Mouse (Mus musculus): ENCODE data around the gene C1s2. TPM values are rescaled to one million over a fixed set of nuclear protein-coding genes. Genes with fewer than 3 reads are reported as not detected.
"Not testable (repeated sequence)": the region's sequence is repeated elsewhere in the genome, so short reads cannot be mapped to it uniquely, and the experiment has no call there.

Gene C1s2
- polyA plus RNA-seq, 1 experiment: not detected

DNA sequence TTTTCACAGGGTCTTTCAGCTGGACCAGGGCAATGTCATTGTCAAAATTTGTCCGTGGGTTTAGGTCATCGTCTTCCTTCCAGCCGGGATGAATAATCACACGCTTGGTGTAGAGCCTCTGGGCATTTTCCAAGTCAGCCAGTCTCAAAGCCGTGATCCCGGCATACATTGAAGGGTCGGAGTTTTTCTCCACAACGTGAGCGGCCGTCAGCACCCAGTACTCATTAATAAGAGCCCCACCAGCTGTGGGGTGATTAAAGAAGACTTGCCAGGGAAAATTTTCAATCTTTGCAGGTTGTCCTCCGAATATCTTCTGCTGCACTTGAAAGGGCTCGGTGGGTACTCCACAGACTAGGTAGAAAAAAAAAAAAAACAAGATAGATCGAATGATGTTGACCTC lies 10.3 kb downstream of the C1s2 start:
- TF ChIP-seq CTCF (IDR thresholded peaks at IDR 0.05; ENCODE audit: control insufficient read depth, insufficient read depth, low read length): no peak
- Histone ChIP-seq H3K27ac (ENCODE audit: control insufficient read depth, insufficient read depth, low read depth, low read length, poor library complexity) (no peak overlapping the region), H3K4me1 (ENCODE audit: control insufficient read depth, insufficient read depth, low read length) (no peaks in the 10 kb centered on the region), H3K4me3 (replicated peaks; ENCODE audit: control insufficient read depth, low read depth, low read length) (no peak overlapping the region)
- 80% methylated on average over 13 of the region's 13 CpGs for WGBS

DNA sequence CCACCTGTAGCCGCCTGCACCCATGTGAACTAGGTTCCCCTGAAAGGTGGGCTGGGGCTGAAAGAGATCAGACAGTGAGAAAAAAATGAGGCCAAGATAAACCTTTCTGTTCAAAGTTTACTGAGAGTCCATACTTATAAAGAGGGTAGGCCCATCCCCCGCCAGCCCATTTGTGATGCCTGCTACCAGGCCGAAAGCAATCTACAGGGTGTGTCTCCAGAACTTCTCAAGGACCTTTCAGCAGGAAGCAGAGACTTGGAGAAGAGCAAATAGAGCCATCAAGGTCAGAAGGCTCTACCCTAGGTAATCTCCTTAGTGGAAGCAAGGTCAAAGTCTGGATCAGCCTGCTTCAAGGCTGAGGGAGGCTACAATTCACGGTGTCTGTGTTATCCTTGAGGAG lies 33.9 kb downstream of the C1s2 start:
- no peaks in the 10 kb centered on the region for H3K4me1 ChIP-seq (ENCODE audit: control insufficient read depth, insufficient read depth, low read length)
- TF ChIP-seq POLR2A (IDR thresholded peaks at IDR 0.05; ENCODE audit: borderline replicate concordance, control insufficient read depth, low read depth, low read length): no peak
- TF ChIP-seq CTCF (IDR thresholded peaks at IDR 0.05; ENCODE audit: control insufficient read depth, insufficient read depth, low read length): no peak
- 93% methylated on average over 4 of the region's 4 CpGs for WGBS
- no peak overlapping the region for H3K27ac ChIP-seq (ENCODE audit: control insufficient read depth, insufficient read depth, low read depth, low read length, poor library complexity)
- no peak overlapping the region for H3K4me3 ChIP-seq (replicated peaks; ENCODE audit: control insufficient read depth, low read depth, low read length)

DNA sequence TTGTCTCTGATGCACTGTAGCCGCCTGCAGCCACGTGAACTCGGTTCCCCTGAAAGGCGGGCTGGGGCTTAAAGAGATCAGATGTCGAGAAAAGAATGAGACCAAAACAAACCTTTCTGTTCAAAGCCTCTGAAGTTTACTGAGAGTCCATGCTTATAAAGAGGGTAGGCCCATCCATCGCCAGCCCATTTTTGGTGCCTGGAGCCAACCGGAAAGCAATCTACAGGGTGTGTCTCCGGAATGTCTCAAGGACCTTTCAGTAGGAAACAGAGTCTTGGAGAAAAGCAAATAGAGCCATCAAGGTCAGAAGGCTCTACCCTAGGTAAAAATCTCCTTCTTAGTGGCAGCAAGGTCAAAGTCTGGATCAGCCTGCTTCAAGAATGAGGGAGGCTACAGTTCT lies 42.8 kb downstream of the C1s2 start:
- TF ChIP-seq POLR2A (IDR thresholded peaks at IDR 0.05; ENCODE audit: borderline replicate concordance, control insufficient read depth, low read depth, low read length) (no peak), CTCF (IDR thresholded peaks at IDR 0.05; ENCODE audit: control insufficient read depth, insufficient read depth, low read length) (no peak)
- no peak overlapping the region for H3K27ac ChIP-seq (ENCODE audit: control insufficient read depth, insufficient read depth, low read depth, low read length, poor library complexity)
- no peak overlapping the region for H3K4me3 ChIP-seq (replicated peaks; ENCODE audit: control insufficient read depth, low read depth, low read length)
- WGBS: 84% methylated on average over 8 of the region's 8 CpGs
- no peaks in the 10 kb centered on the region for H3K4me1 ChIP-seq (ENCODE audit: control insufficient read depth, insufficient read depth, low read length)

DNA sequence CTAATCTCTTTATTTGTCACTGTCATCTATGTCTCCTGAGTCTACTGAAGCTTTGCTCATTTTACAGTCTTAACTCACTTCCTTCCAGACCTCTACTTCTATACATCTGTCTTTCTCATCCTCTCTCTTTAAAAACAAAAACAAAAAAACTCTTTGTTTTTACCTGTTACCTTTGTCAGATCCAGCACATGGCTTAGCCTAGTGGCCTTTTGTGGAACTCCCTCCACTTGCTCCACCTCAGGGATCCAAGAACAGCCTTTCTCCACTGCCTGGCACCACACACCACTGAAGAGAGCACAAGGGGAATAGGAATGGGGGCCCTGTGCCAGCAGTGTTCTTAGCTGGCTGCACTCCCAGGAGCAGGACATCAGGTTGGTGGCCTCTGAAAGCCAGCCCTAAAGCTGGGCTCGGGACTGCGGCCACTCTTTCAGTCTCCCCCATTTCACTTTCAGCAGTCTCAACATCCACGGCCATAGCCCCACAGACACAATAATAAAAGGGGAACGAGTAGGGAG lies 43.6 kb downstream of the C1s2 start:
- 87% methylated on average over 4 of the region's 4 CpGs for WGBS

DNA sequence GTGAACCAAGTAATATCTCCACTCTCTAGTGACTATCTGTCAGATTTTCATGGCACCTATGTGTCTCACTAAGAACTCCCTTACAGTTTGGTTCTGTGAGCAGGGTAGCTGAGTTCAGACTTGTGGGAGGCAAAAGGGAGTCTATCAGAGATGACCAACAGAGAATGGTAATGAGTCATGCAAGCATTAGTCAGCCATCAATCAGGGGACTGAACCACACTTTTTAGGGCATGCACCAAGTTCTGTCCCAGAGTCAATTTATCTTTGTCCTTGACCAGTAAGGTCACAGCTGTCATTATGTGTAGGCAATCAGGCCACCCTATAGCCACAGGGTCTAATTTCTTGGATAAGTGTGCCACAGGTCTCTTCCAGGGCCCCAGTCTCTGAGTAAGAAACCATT lies 47.1 kb downstream of the C1s2 start:
- Histone ChIP-seq H3K27ac (ENCODE audit: control insufficient read depth, insufficient read depth, low read depth, low read length, poor library complexity) (no peak overlapping the region), H3K4me1 (ENCODE audit: control insufficient read depth, insufficient read depth, low read length) (no peaks in the 10 kb centered on the region), H3K4me3 (replicated peaks; ENCODE audit: control insufficient read depth, low read depth, low read length) (no peak overlapping the region)
- TF ChIP-seq POLR2A (IDR thresholded peaks at IDR 0.05; ENCODE audit: borderline replicate concordance, control insufficient read depth, low read depth, low read length) (no peak), CTCF (IDR thresholded peaks at IDR 0.05; ENCODE audit: control insufficient read depth, insufficient read depth, low read length) (no peak)

More for the DNA sequence above, 43.6 kb downstream of the C1s2 start:
- TF ChIP-seq CTCF (IDR thresholded peaks at IDR 0.05; ENCODE audit: control insufficient read depth, insufficient read depth, low read length): no peak
- TF ChIP-seq POLR2A (IDR thresholded peaks at IDR 0.05; ENCODE audit: borderline replicate concordance, control insufficient read depth, low read depth, low read length): no peak
- no peaks in the 10 kb centered on the region for H3K4me1 ChIP-seq (ENCODE audit: control insufficient read depth, insufficient read depth, low read length)
- no peak overlapping the region for H3K27ac ChIP-seq (ENCODE audit: control insufficient read depth, insufficient read depth, low read depth, low read length, poor library complexity)
- H3K4me3 ChIP-seq (replicated peaks; ENCODE audit: control insufficient read depth, low read depth, low read length): no peak overlapping the region

DNA sequence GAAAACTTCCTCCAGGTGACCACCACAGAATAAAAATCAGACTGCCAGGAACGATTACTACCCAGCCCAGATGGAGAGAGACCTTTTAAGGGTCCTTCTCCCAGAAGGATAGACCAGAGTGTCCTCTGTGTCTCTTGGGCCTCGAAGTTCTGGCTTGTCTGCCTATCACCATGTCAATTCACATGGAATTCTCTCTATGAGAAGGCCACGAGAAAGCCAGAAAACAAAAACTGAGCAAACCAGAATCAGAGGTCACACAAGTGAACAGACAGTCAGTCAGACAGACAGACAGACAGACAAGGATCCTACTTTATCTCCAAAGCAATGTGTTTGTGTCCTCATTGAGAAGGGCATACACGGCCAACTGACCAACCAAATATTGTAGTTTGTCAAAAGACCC lies 49.6 kb downstream of the C1s2 start:
- H3K27ac ChIP-seq (ENCODE audit: control insufficient read depth, insufficient read depth, low read depth, low read length, poor library complexity): no peak overlapping the region

DNA sequence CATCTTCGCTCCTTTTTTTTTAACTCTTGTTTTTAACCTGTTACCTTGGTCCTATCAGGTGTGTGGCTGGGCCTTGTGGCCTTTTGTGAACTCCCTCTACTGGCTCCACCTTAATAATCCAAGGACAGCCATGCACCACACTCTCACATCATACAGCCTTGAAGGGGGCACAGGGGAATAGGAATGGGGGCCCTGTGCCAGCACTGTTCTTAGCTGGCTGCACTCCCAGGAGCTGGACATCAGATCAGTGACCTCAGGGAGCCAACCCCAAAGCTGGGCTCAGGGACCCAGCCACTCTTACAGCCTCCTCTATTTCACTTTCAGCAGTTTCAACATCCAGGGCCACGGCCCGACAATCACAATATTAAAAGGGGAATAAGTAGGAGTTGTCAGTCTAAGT lies 50.1 kb downstream of the C1s2 start:
- WGBS: 73% methylated on average over 3 of the region's 3 CpGs
- Histone ChIP-seq H3K4me3 (replicated peaks; ENCODE audit: control insufficient read depth, low read depth, low read length) (no peak overlapping the region), H3K27ac (ENCODE audit: control insufficient read depth, insufficient read depth, low read depth, low read length, poor library complexity) (no peak overlapping the region), H3K4me1 (ENCODE audit: control insufficient read depth, insufficient read depth, low read length) (no peaks in the 10 kb centered on the region)
- TF ChIP-seq CTCF (IDR thresholded peaks at IDR 0.05; ENCODE audit: control insufficient read depth, insufficient read depth, low read length) (no peak), POLR2A (IDR thresholded peaks at IDR 0.05; ENCODE audit: borderline replicate concordance, control insufficient read depth, low read depth, low read length) (no peak)

More for the DNA sequence above, 49.6 kb downstream of the C1s2 start:
- TF ChIP-seq POLR2A (IDR thresholded peaks at IDR 0.05; ENCODE audit: borderline replicate concordance, control insufficient read depth, low read depth, low read length) (no peak), CTCF (IDR thresholded peaks at IDR 0.05; ENCODE audit: control insufficient read depth, insufficient read depth, low read length) (no peak)
- H3K4me3 ChIP-seq (replicated peaks; ENCODE audit: control insufficient read depth, low read depth, low read length): no peak overlapping the region
- no peaks in the 10 kb centered on the region for H3K4me1 ChIP-seq (ENCODE audit: control insufficient read depth, insufficient read depth, low read length)
- 60% methylated on average over 4 of the region's 4 CpGs for WGBS

DNA sequence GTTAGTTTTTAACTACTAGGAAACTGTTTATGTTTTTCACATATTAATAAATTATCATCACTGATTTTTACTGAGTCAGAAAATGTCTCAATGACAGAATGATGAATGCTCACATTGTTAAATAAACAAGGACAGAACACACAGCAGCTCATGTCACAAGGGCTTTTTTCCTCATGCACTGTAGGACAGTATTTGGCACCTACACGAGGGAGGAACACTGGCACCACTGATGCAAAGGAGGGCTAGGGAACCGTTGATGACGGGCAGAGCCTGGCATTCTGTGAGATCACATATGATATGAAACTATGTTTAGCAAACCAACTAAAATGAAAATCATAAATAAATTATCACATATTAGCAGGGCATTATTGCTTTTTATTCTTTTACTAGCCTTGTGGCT lies 51.0 kb downstream of the C1s2 start:
- H3K4me1 ChIP-seq (ENCODE audit: control insufficient read depth, insufficient read depth, low read length): no peaks in the 10 kb centered on the region
- TF ChIP-seq CTCF (IDR thresholded peaks at IDR 0.05; ENCODE audit: control insufficient read depth, insufficient read depth, low read length) (no peak), POLR2A (IDR thresholded peaks at IDR 0.05; ENCODE audit: borderline replicate concordance, control insufficient read depth, low read depth, low read length) (no peak)
- H3K4me3 ChIP-seq (replicated peaks; ENCODE audit: control insufficient read depth, low read depth, low read length): no peak overlapping the region
- H3K27ac ChIP-seq (ENCODE audit: control insufficient read depth, insufficient read depth, low read depth, low read length, poor library complexity): no peak overlapping the region
- 69% methylated on average over 3 of the region's 3 CpGs for whole genome bisulfite sequencing

DNA sequence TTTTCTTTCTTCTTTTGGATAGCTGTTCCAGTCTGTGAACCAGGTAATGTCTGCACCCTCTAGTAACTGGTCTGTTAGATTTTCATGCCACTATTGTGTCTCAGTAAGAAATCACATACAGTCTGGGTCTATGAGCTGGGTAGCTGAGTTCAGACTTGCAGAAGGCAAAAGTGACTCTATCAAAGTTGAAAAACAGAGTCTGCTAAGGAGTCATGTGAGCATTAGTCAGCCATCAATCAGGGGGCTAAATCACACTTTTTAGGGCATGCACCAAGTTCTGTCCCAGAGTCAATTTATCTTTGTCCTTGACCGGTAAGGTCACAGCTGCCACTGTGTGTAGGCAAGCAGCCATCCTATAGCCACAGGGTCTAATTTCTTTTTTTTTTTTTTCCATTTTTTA lies 53.7 kb downstream of the C1s2 start:
- Histone ChIP-seq H3K4me3 (replicated peaks; ENCODE audit: control insufficient read depth, low read depth, low read length) (no peak overlapping the region), H3K4me1 (ENCODE audit: control insufficient read depth, insufficient read depth, low read length) (no peaks in the 10 kb centered on the region), H3K27ac (ENCODE audit: control insufficient read depth, insufficient read depth, low read depth, low read length, poor library complexity) (no peak overlapping the region)
- no peak for TF ChIP-seq CTCF (IDR thresholded peaks at IDR 0.05; ENCODE audit: control insufficient read depth, insufficient read depth, low read length)
- TF ChIP-seq POLR2A (IDR thresholded peaks at IDR 0.05; ENCODE audit: borderline replicate concordance, control insufficient read depth, low read depth, low read length): no peak
- WGBS: 97% methylated on average over 1 of the region's 1 CpGs

DNA sequence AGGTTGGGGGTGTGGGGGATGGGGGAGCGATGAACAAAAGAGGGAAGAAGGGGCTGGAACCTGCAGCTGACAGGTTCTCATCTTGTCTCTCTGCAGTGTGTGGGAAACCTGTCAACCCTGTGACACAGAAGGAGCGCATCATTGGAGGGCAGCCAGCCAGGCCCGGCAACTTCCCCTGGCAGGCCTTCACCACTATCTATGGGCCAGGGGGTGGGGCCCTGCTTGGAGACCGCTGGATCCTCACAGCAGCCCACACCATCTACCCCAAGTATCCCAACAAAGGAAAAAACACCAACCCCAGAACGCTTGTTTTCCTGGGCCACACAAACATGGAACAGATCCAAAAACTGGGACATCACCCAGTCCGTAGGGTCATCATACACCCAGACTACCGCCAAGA lies 55.7 kb downstream of the C1s2 start:
- H3K4me3 ChIP-seq (replicated peaks; ENCODE audit: control insufficient read depth, low read depth, low read length); H3K4me1 ChIP-seq (ENCODE audit: control insufficient read depth, insufficient read depth, low read length); H3K27ac ChIP-seq (ENCODE audit: control insufficient read depth, insufficient read depth, low read depth, low read length, poor library complexity): not testable (repeated sequence)
- 64% methylated on average over 6 of the region's 7 CpGs for WGBS

DNA sequence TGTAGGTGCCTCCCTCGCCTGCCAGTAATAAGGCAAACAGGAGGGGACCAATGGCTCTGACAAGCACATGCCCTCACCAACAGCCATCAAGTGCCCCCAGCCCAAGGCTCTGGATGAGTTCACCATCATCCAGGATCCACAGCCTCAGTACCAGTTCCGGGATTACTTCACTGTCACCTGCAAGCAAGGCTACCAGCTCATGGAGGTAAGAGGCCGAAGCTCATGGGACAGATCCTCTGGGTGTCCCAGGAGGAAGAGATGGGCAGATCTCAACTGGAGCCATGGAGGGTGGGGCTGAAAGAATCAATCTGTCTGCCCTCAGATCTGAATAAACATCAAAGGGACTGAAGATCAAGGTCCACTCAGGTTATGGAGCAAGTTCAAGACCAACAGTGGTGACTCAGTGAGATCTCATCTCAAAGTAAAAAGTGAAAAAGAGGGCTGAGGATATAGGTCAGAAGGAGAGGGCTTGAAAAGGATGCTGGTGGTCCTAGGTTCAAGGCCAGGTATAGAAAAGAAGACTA lies 60.7 kb downstream of the C1s2 start:
- WGBS: 77% methylated on average over 3 of the region's 3 CpGs
- H3K4me3 ChIP-seq (replicated peaks; ENCODE audit: control insufficient read depth, low read depth, low read length); H3K27ac ChIP-seq (ENCODE audit: control insufficient read depth, insufficient read depth, low read depth, low read length, poor library complexity); H3K4me1 ChIP-seq (ENCODE audit: control insufficient read depth, insufficient read depth, low read length): not testable (repeated sequence)

All from bone marrow, adult 2 months (tissue).